Mouse (Mus musculus) spleen, postnatal 14 days (tissue): ENCODE results near the gene Actn2.

Experiments
- DNase-seq, 2 experiments: peaks; one replicate each; pipeline ENCODE4 v3.0.0; 2021 to 2022; ENCODE audit warnings: low spot score in 2 of 2

Actn2 gene

GRCm38 (mm10) chr13:12314173-12314572 is 26.4 kb downstream of the Actn2 start:
- DNase-seq, result no peak

- DNase-seq, result no peak
Observed at GRCm38 (mm10) chr13:12311930-12312492, 28.5 kb downstream of the Actn2 start.

DNA sequence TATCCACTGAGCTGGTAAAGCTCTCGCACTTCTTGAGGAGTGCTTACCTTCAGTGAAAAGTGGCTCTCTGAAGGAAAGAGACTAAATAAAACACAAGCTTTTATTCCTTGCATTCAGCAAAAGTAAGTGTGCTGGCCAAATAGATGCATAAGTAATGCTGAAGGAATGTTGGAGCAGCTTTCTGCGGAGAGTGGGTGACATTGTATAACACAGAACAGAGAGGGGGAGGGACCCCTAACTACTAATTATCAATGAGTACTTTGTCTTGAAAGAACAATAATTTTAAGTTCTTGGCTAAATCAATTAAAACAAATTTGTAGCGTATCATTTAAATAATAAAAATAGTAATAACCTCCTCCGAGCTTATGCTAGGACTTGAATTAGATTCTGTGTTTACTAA is 29.2 kb downstream of the Actn2 start:
- DNase-seq, result no peak

DNA sequence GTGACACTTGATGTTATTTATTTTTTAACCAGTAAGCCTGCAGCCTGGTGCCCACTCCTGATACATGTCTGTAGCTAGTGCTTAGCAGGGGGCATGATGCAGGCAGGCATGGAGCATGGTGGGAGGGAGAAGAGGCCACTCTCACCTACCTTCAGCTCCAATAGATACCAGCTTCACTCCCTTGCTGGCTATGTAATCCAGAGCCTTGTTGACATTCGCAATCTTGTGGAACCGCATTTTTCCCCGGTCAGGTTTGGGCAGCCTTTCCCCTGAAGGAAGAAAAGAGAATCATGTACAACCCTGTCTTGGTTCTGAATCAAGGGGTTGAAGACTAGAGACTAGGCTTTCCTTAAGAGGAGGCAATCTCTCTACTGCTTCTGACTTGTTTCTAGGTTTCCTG is 31.1 kb downstream of the Actn2 start:
- no peak for DNase-seq

GRCm38 (mm10) chr13:12308878-12309277 is 31.7 kb downstream of the Actn2 start:
- DNase-seq, result no peak

- DNase-seq, result no peak
Observed at GRCm38 (mm10) chr13:12308473-12308872, 32.1 kb downstream of the Actn2 start.

DNA sequence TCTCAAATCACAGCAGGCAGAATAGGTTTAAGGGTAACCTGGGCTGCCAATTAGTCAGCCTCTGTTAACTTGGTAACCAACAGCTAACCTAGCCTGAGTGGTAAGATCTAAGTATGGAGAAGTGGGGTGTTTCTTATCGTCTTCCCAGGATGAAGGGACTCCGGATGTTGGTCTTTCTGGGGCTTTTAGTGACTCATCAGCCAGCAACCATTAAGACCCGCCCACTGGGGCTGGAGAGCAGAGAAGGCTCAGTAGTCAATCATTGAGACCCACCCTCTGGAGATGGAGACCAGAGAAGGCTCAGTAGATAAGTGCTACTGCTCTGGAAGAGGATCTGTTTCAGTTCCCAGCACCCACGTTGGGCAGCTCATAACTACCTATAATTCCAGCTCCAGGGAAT is 33.3 kb downstream of the Actn2 start:
- DNase-seq, result no peak

DNA sequence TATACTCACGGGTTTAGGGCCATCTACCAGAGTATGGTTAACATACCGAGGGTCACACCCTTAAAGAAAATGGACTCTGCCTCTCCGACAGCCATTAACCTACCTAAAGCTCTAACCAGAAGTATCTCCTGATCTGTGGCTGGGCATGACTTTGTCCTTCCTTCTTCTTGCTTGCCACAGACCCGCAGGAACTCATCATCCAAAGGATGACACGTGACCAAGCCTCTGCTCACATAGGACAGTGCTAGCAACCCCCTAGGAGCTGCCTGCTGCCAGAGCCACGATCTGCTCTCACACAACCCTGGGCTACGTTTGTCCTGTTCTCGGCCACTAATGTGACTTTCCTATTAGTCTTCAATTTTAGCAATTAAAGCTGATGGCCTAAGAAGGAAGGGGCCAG is 35.0 kb downstream of the Actn2 start:
- DNase-seq, result no peak

GRCm38 (mm10) chr13:12304991-12305390 is 35.6 kb downstream of the Actn2 start:
- DNase-seq, result no peak

- DNase-seq, result no peak
Observed at GRCm38 (mm10) chr13:12297777-12298176, 42.8 kb downstream of the Actn2 start.

- DNase-seq, result no peak
Observed at GRCm38 (mm10) chr13:12296701-12297100, 43.9 kb downstream of the Actn2 start.

- DNase-seq, result no peak
Observed at GRCm38 (mm10) chr13:12293810-12294209, 46.8 kb downstream of the Actn2 start.

- DNase-seq, result no peak
Observed at GRCm38 (mm10) chr13:12290700-12291099, 49.9 kb downstream of the Actn2 start.

GRCm38 (mm10) chr13:12284528-12284927 is 56.0 kb downstream of the Actn2 start:
- DNase-seq, result no peak

GRCm38 (mm10) chr13:12283826-12284225 is 56.7 kb downstream of the Actn2 start:
- DNase-seq, result no peak

DNA sequence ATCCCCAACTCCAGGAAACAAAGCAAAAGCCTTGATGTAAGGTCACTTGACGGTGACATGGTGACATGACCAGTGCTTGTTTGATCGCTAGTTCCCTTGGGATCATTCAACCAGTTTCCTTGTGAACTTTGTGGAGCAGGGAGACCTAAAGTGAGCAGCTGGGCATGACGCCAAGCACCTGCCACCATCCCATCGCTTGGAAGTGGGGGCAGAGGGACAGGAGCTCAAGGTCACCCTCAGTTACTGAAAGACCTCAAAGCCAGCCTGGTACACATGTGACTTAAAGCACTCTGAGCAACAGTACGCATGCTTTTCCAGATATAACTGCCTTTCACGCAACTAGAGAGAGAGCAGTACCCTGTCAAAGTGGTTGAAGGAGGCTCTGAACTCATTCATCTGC is 65.8 kb downstream of the Actn2 start:
- no peak for DNase-seq

GRCm38 (mm10) chr13:12274220-12274619 is 66.3 kb downstream of the Actn2 start:
- DNase-seq, result no peak

- no peak for DNase-seq
Observed at GRCm38 (mm10) chr13:12272953-12273352, 67.6 kb downstream of the Actn2 start.

GRCm38 (mm10) chr13:12267971-12268370 is 72.6 kb downstream of the Actn2 start:
- DNase-seq, result no peak

DNA sequence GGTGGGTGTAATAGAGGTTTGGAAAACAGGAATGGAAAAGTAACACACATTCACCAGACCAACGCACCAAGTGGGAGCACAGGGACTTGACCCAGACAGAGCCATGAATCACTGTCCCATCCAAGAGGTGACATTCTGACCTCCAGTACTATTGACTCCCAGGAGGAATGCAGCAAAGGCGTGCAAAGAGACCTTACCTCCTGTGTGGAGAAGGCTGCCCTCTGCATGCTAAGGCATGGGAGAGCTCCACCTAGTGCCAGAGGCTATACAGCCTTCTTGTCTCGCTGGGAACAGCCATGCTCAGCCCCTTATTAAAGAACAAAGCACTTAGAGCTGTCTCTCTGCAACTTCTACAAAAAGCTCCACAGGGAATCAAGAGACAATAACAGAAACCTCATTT is 73.5 kb downstream of the Actn2 start:
- DNase-seq, result no peak

GRCm38 (mm10) chr13:12263996-12264395 is 76.6 kb downstream of the Actn2 start:
- no peak for DNase-seq

GRCm38 (mm10) chr13:12261505-12261904 is 79.1 kb downstream of the Actn2 start:
- DNase-seq, result no peak

DNA sequence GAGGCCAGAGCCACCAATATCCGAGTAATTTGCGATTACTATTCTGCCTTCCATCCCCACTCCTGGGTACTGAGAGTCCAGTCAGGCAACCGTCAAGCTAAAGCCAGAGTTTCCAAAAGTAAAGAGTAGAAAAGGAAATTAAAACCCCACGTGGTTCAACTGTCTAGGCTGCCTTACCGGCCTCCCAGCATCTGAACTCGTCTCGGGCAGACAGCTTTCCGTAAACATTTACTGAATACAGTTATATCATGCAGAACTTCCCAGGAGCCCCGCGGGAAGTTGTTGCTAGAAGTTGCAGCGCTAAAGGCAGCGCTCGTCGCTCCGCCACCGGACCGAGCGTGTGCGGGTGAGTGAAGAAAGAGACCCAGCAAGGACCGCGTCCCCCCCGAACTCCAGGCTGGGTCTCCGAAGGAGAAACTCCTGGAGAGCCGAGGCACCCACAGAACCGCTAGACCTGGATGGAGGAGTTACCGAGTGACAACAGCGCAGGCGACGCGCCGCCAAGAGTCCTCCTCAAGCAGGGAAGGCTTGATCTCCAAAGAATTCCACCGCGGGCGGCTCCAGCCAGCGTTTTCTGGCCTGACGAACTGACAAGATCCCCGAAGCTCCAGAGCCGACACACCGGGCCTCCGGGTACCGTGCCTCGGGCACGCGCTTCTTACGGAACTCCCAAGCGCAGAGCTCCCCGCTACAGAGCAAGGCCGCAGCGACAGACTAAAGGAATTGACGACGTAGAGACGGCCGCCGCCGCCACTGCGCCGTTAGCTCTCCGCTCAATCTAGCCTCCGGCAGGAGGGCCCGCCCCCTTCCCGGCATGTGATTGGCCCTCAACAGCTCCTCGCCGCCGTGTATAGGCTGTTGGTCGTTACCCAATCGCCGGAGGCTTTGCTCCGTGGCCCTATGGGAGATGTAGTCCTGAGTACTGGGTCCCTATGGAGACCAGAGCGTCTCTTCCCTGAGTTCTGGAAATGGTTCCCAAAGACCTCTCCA is 82.9 kb downstream of the Actn2 start, which contains the start of gene Mtr:
TSS of gene Mtr (minus strand) at position 723 of the 990 bp plus-strand sequence.
- peak; percentile 89 to 91 for DNase-seq
